Mouse (Mus musculus): ENCODE measurements around the gene 1700016K19Rik. TPM values are rescaled to one million over a fixed set of nuclear protein-coding genes. Genes with fewer than 3 reads are reported as not detected.

Gene 1700016K19Rik
- total RNA-seq (2021), result not detected in 2 replicates
- long read RNA-seq, experiment 1, partial matches to known transcripts, result 0 of 1 reads
- long read RNA-seq, experiment 1, other reads (novel, unspliced or antisense), result 0 of 1 reads
- long read RNA-seq, experiment 2, result 0 reads

GRCm38 (mm10) chr11:75999440-76000155, at the start of gene 1700016K19Rik:
1700016K19Rik (plus strand) TSS chr11:75999912.
- DNase-seq, result peak; percentile 90

- no peak for DNase-seq
Observed at GRCm38 (mm10) chr11:75950459-75950858, 49.3 kb upstream of the 1700016K19Rik start.

GRCm38 (mm10) chr11:75951895-75952294, 47.8 kb upstream of the 1700016K19Rik start:
- no peak for DNase-seq

GRCm38 (mm10) chr11:75954896-75955295, 44.8 kb upstream of the 1700016K19Rik start:
- DNase-seq, result peak; percentile 60

GRCm38 (mm10) chr11:75956651-75957050, 43.1 kb upstream of the 1700016K19Rik start:
- DNase-seq, result no peak

GRCm38 (mm10) chr11:75957124-75957832, 42.4 kb upstream of the 1700016K19Rik start:
- DNase-seq, result no peak

- DNase-seq, result no peak
Observed at GRCm38 (mm10) chr11:75961782-75962181, 37.9 kb upstream of the 1700016K19Rik start.

GRCm38 (mm10) chr11:75963730-75964475, 35.8 kb upstream of the 1700016K19Rik start:
- DNase-seq, result peak; percentile 59

GRCm38 (mm10) chr11:75964476-75964730, 35.3 kb upstream of the 1700016K19Rik start:
- no peak for DNase-seq

GRCm38 (mm10) chr11:75965674-75966400, 33.9 kb upstream of the 1700016K19Rik start:
- peak; percentile 40 for DNase-seq

GRCm38 (mm10) chr11:75966401-75967372, 33.0 kb upstream of the 1700016K19Rik start:
- DNase-seq, result peak; percentile 93

- no peak for DNase-seq
Observed at GRCm38 (mm10) chr11:75968761-75969160, 31.0 kb upstream of the 1700016K19Rik start.

- no peak for DNase-seq
Observed at GRCm38 (mm10) chr11:75970629-75971028, 29.1 kb upstream of the 1700016K19Rik start.

- DNase-seq, result no peak
Observed at GRCm38 (mm10) chr11:75972188-75972587, 27.5 kb upstream of the 1700016K19Rik start.

- no peak for DNase-seq
Observed at GRCm38 (mm10) chr11:75972916-75973567, 26.7 kb upstream of the 1700016K19Rik start.

- no peak for DNase-seq
Observed at GRCm38 (mm10) chr11:75973988-75974387, 25.7 kb upstream of the 1700016K19Rik start.

GRCm38 (mm10) chr11:75976748-75977147, 23.0 kb upstream of the 1700016K19Rik start:
- peak; percentile 37 for DNase-seq

- no peak for DNase-seq
Observed at GRCm38 (mm10) chr11:75978051-75978450, 21.7 kb upstream of the 1700016K19Rik start.

- DNase-seq, result no peak
Observed at GRCm38 (mm10) chr11:75980413-75980812, 19.3 kb upstream of the 1700016K19Rik start.

- no peak for DNase-seq
Observed at GRCm38 (mm10) chr11:75983194-75983593, 16.5 kb upstream of the 1700016K19Rik start.
